Mouse (Mus musculus): ENCODE measurements around the gene Thsd7b. TPM values are rescaled to one million over a fixed set of nuclear protein-coding genes. Genes with fewer than 3 reads are reported as not detected.

Thsd7b gene
- polyA plus RNA-seq, 1 experiment: 0.02 TPM

GRCm38 (mm10) chr1:129526967-129527366, 253.9 kb downstream of the Thsd7b start:
- TF ChIP-seq MYOG (IDR thresholded peaks at IDR 0.05; ENCODE audit: control insufficient read depth, extremely low read depth, insufficient read length) (no peak), MAX (IDR thresholded peaks at IDR 0.05) (no peak), MYOD1 (IDR thresholded peaks at IDR 0.05; ENCODE audit: control insufficient read depth, insufficient read length, low read depth) (no peak), CTCF (IDR thresholded peaks at IDR 0.05; ENCODE audit: control insufficient read depth, insufficient read depth, insufficient read length) (no peak), CEBPB (IDR thresholded peaks at IDR 0.05; ENCODE audit: low read depth) (no peak), USF1 (IDR thresholded peaks at IDR 0.05; ENCODE audit: low read depth) (no peak)
- Histone ChIP-seq H3K4me3 (ENCODE audit: insufficient read depth, poor library complexity, severe bottlenecking) (no peak overlapping the region), H3K79me2 (ENCODE audit: control insufficient read depth, insufficient read depth) (no peaks in the 10 kb centered on the region), H3K27me3 (ENCODE audit: control insufficient read depth, insufficient read depth, insufficient read length) (no peaks in the 10 kb centered on the region), H3K79me3 (ENCODE audit: low read depth) (no peaks in the 10 kb centered on the region), H3K36me3 (ENCODE audit: control insufficient read depth, insufficient read depth) (no peaks in the 10 kb centered on the region), H3ac (ENCODE audit: control insufficient read depth, insufficient read length, low read depth) (no peak overlapping the region)

GRCm38 (mm10) chr1:129532206-129532605, 259.1 kb downstream of the Thsd7b start:
- H3K4me3 ChIP-seq (ENCODE audit: insufficient read depth, poor library complexity, severe bottlenecking): no peak overlapping the region
- H3K27me3 ChIP-seq (ENCODE audit: control insufficient read depth, insufficient read depth, insufficient read length): no peaks in the 10 kb centered on the region
- no peak overlapping the region for H3ac ChIP-seq (ENCODE audit: control insufficient read depth, insufficient read length, low read depth)
- TF ChIP-seq CEBPB (IDR thresholded peaks at IDR 0.05; ENCODE audit: low read depth) (no peak), CTCF (IDR thresholded peaks at IDR 0.05; ENCODE audit: control insufficient read depth, insufficient read depth, insufficient read length) (no peak), FOSL1 (IDR thresholded peaks at IDR 0.05; ENCODE audit: insufficient read depth, low read length, poor library complexity, severe bottlenecking) (no peak), MYOG (IDR thresholded peaks at IDR 0.05; ENCODE audit: control insufficient read depth, extremely low read depth, insufficient read length) (no peak), MYOD1 (IDR thresholded peaks at IDR 0.05; ENCODE audit: control insufficient read depth, insufficient read length, low read depth) (no peak), MAX (IDR thresholded peaks at IDR 0.05) (no peak), USF1 (IDR thresholded peaks at IDR 0.05; ENCODE audit: low read depth) (no peak)
- H3K36me3 ChIP-seq (ENCODE audit: control insufficient read depth, insufficient read depth): no peaks in the 10 kb centered on the region
- H3K79me2 ChIP-seq (ENCODE audit: control insufficient read depth, insufficient read depth): no peaks in the 10 kb centered on the region
- H3K79me3 ChIP-seq (ENCODE audit: low read depth): no peaks in the 10 kb centered on the region

GRCm38 (mm10) chr1:129538508-129538907, 265.4 kb downstream of the Thsd7b start:
- TF ChIP-seq CEBPB (IDR thresholded peaks at IDR 0.05; ENCODE audit: low read depth) (no peak), MYOG (IDR thresholded peaks at IDR 0.05; ENCODE audit: control insufficient read depth, extremely low read depth, insufficient read length) (no peak), MYOD1 (IDR thresholded peaks at IDR 0.05; ENCODE audit: control insufficient read depth, insufficient read length, low read depth) (no peak)

GRCm38 (mm10) chr1:129538970-129539369, 265.9 kb downstream of the Thsd7b start:
- Histone ChIP-seq H3K36me3 (ENCODE audit: control insufficient read depth, insufficient read depth) (no peaks in the 10 kb centered on the region), H3ac (ENCODE audit: control insufficient read depth, insufficient read length, low read depth) (no peak overlapping the region), H3K4me3 (ENCODE audit: insufficient read depth, poor library complexity, severe bottlenecking) (no peak overlapping the region), H3K27me3 (ENCODE audit: control insufficient read depth, insufficient read depth, insufficient read length) (no peaks in the 10 kb centered on the region), H3K79me3 (ENCODE audit: low read depth) (no peaks in the 10 kb centered on the region), H3K79me2 (ENCODE audit: control insufficient read depth, insufficient read depth) (no peaks in the 10 kb centered on the region)
- no peak for TF ChIP-seq MYOG (IDR thresholded peaks at IDR 0.05; ENCODE audit: control insufficient read depth, extremely low read depth, insufficient read length)
- no peak for TF ChIP-seq MAX (IDR thresholded peaks at IDR 0.05)
- no peak for TF ChIP-seq MYOD1 (IDR thresholded peaks at IDR 0.05; ENCODE audit: control insufficient read depth, insufficient read length, low read depth)
- no peak for TF ChIP-seq FOSL1 (IDR thresholded peaks at IDR 0.05; ENCODE audit: insufficient read depth, low read length, poor library complexity, severe bottlenecking)
- TF ChIP-seq CTCF (IDR thresholded peaks at IDR 0.05; ENCODE audit: control insufficient read depth, insufficient read depth, insufficient read length): no peak
- no peak for TF ChIP-seq USF1 (IDR thresholded peaks at IDR 0.05; ENCODE audit: low read depth)

More at GRCm38 (mm10) chr1:129538508-129538907, 265.4 kb downstream of the Thsd7b start:
- no peak overlapping the region for H3K4me3 ChIP-seq (ENCODE audit: insufficient read depth, poor library complexity, severe bottlenecking)
- H3K79me3 ChIP-seq (ENCODE audit: low read depth): no peaks in the 10 kb centered on the region
- no peaks in the 10 kb centered on the region for H3K36me3 ChIP-seq (ENCODE audit: control insufficient read depth, insufficient read depth)
- H3K27me3 ChIP-seq (ENCODE audit: control insufficient read depth, insufficient read depth, insufficient read length): no peaks in the 10 kb centered on the region
- H3K79me2 ChIP-seq (ENCODE audit: control insufficient read depth, insufficient read depth): no peaks in the 10 kb centered on the region
- H3ac ChIP-seq (ENCODE audit: control insufficient read depth, insufficient read length, low read depth): no peak overlapping the region

- Histone ChIP-seq H3ac (ENCODE audit: control insufficient read depth, insufficient read length, low read depth) (no peak overlapping the region), H3K27me3 (ENCODE audit: control insufficient read depth, insufficient read depth, insufficient read length) (no peaks in the 10 kb centered on the region), H3K79me2 (ENCODE audit: control insufficient read depth, insufficient read depth) (no peaks in the 10 kb centered on the region), H3K4me3 (ENCODE audit: insufficient read depth, poor library complexity, severe bottlenecking) (no peak overlapping the region), H3K79me3 (ENCODE audit: low read depth) (no peaks in the 10 kb centered on the region), H3K36me3 (ENCODE audit: control insufficient read depth, insufficient read depth) (no peaks in the 10 kb centered on the region)
- TF ChIP-seq MAX (IDR thresholded peaks at IDR 0.05) (no peak), USF1 (IDR thresholded peaks at IDR 0.05; ENCODE audit: low read depth) (no peak), MYOD1 (IDR thresholded peaks at IDR 0.05; ENCODE audit: control insufficient read depth, insufficient read length, low read depth) (no peak), MYOG (IDR thresholded peaks at IDR 0.05; ENCODE audit: control insufficient read depth, extremely low read depth, insufficient read length) (no peak), FOSL1 (IDR thresholded peaks at IDR 0.05; ENCODE audit: insufficient read depth, low read length, poor library complexity, severe bottlenecking) (no peak), CTCF (IDR thresholded peaks at IDR 0.05; ENCODE audit: control insufficient read depth, insufficient read depth, insufficient read length) (no peak), CEBPB (IDR thresholded peaks at IDR 0.05; ENCODE audit: low read depth) (no peak)
Measured at GRCm38 (mm10) chr1:129540751-129541150, 267.6 kb downstream of the Thsd7b start.

- no peak overlapping the region for H3ac ChIP-seq (ENCODE audit: control insufficient read depth, insufficient read length, low read depth)
- no peaks in the 10 kb centered on the region for H3K27me3 ChIP-seq (ENCODE audit: control insufficient read depth, insufficient read depth, insufficient read length)
- H3K79me2 ChIP-seq (ENCODE audit: control insufficient read depth, insufficient read depth): no peaks in the 10 kb centered on the region
- no peak overlapping the region for H3K4me3 ChIP-seq (ENCODE audit: insufficient read depth, poor library complexity, severe bottlenecking)
- no peaks in the 10 kb centered on the region for H3K79me3 ChIP-seq (ENCODE audit: low read depth)
- no peaks in the 10 kb centered on the region for H3K36me3 ChIP-seq (ENCODE audit: control insufficient read depth, insufficient read depth)
- TF ChIP-seq MYOD1 (IDR thresholded peaks at IDR 0.05; ENCODE audit: control insufficient read depth, insufficient read length, low read depth) (no peak), CEBPB (IDR thresholded peaks at IDR 0.05; ENCODE audit: low read depth) (peak; percentile 6), FOSL1 (IDR thresholded peaks at IDR 0.05; ENCODE audit: insufficient read depth, low read length, poor library complexity, severe bottlenecking) (no peak), CTCF (IDR thresholded peaks at IDR 0.05; ENCODE audit: control insufficient read depth, insufficient read depth, insufficient read length) (no peak), USF1 (IDR thresholded peaks at IDR 0.05; ENCODE audit: low read depth) (no peak)
Measured at GRCm38 (mm10) chr1:129542563-129543146, 269.6 kb downstream of the Thsd7b start.

All from C2C12 (cell line).